Mouse (Mus musculus) midbrain, postnatal 0 days (tissue): Measurements from ENCODE around the gene Rbm48. TPM values are rescaled to one million over a fixed set of nuclear protein-coding genes. Genes with fewer than 3 reads are reported as not detected.

Experiments
- ATAC-seq: fragments of 200-750 bp; cut with Nextera tagmentation; 2 replicates; pipeline ENCODE4 v1.8.0; 2017; ENCODE audit warnings: moderate number of reproducible peaks, mild to moderate bottlenecking, moderate TSS enrichment, moderate library complexity; ENCODE audit not compliant: low FRiP score
- DNase-seq: peaks from one replicate; pipeline ENCODE4 v3.0.0-alpha.2; 2015; ENCODE audit warnings: low spot score
- H3K27ac ChIP-seq: fragments of 300-500 bp; sonication (generic); 2 replicates; pipeline ENCODE4 v1.5.1; 2014; ENCODE audit warnings: low read depth, mild to moderate bottlenecking, low read length, mixed read lengths
- H3K27me3 ChIP-seq: fragments of 300-500 bp; sonication (generic); 2 replicates; pipeline ENCODE4 v1.6.1; 2014; ENCODE audit warnings: low read length, control low read depth, mixed read lengths; ENCODE audit not compliant: insufficient read depth
- H3K36me3 ChIP-seq: fragments of 300-500 bp; sonication (generic); 2 replicates; pipeline ENCODE4 v1.6.1; 2014; ENCODE audit warnings: low read length, control low read depth, mixed read lengths; ENCODE audit not compliant: insufficient read depth
- H3K4me1 ChIP-seq: fragments of 300-500 bp; sonication (generic); 2 replicates; pipeline ENCODE4 v1.6.1; 2014; ENCODE audit warnings: mild to moderate bottlenecking, control low read depth, antibody characterized with exemption, low read length, mixed read lengths; ENCODE audit not compliant: insufficient read depth
- H3K4me2 ChIP-seq: fragments of 300-500 bp; sonication (generic); 2 replicates; pipeline ENCODE4 v1.6.1; 2014; ENCODE audit warnings: low read depth, mild to moderate bottlenecking, low read length, mixed read lengths; ENCODE audit not compliant: poor library complexity, severe bottlenecking
- H3K4me3 ChIP-seq: fragments of 300-500 bp; sonication (generic); 2 replicates; pipeline ENCODE4 v1.5.1; 2014; ENCODE audit warnings: low read depth, mild to moderate bottlenecking, low read length, moderate library complexity
- H3K9ac ChIP-seq: fragments of 300-500 bp; sonication (generic); replicated peaks from 2 replicates; pipeline ENCODE4 v1.6.1; 2014; ENCODE audit warnings: mild to moderate bottlenecking, low read length, moderate library complexity, mixed read lengths; ENCODE audit not compliant: poor library complexity, severe bottlenecking
- H3K9me3 ChIP-seq: fragments of 300-500 bp; sonication (generic); 2 replicates; pipeline ENCODE4 v1.6.1; 2016; ENCODE audit warnings: low read length, control low read depth
- CTCF ChIP-seq: IDR thresholded peaks from 2 replicates; pipeline ENCODE4 v1.5.1; 2016; ENCODE audit warnings: antibody characterized with exemption, mild to moderate bottlenecking
- WGBS: fragments of 180-500 bp; shearing (Covaris S2); extraction: QIAGEN DNeasy Blood & Tissue Kit; methylation state at CpG from one replicate; pipeline ENCODE4 v1.1.7; 2014; 5-methylcytosine and 5-hydroxymethylcytosine counted together
- polyA plus RNA-seq: library from polyadenylated mRNA; unstranded; fragments of >200 nt; fragmentation: Nextera tagmentation; extraction: Ambion mirVana; gene quantifications from 2 replicates; pipeline ENCODE4 v1.2.1, GENCODE M21; 2015
- total RNA-seq: library from RNA; depleted of rRNA; stranded (reverse); fragments of >200 nt; gene quantifications from 2 replicates; pipeline ENCODE4 v1.2.3, GENCODE M21; 2014

The Rbm48 gene
- total and polyA plus RNA-seq, 2 experiments from 2014 or later: 17.0 to 18.3 TPM

DNA sequence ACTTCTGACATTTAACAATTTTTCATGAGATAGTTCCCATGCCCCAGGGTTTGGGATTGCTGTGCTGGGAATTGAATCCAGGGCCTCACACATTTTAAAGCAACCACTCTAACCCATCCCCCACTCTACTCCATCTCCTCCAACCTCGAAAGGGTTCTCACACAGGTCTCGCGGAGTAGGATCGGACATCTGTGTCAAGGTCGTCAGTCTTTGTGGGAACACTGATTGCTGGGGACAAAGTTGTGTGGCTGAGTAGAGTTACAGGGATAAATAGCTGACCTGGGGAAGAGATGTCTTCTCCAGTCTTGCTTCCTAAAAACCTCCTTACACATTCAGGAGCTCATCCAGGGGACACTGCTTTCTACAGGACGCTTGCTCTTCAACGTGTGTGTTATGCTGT, 17.3 kb downstream of the Rbm48 start:
- Histone ChIP-seq H3K9me3 (no peaks in the 10 kb centered on the region), H3K27ac (no peak overlapping the region), H3K4me3 (no peak overlapping the region), H3K9ac (no peak overlapping the region), H3K4me1 (no peaks in the 10 kb centered on the region), H3K4me2 (no peak overlapping the region), H3K36me3 (peaks cover 53% of the 10 kb centered on the region), H3K27me3 (no peaks in the 10 kb centered on the region)
- WGBS: 96% methylated on average over 7 of the region's 7 CpGs
- DNase-seq (no peak), ATAC-seq (no peak)
- TF ChIP-seq CTCF: no peak

DNA sequence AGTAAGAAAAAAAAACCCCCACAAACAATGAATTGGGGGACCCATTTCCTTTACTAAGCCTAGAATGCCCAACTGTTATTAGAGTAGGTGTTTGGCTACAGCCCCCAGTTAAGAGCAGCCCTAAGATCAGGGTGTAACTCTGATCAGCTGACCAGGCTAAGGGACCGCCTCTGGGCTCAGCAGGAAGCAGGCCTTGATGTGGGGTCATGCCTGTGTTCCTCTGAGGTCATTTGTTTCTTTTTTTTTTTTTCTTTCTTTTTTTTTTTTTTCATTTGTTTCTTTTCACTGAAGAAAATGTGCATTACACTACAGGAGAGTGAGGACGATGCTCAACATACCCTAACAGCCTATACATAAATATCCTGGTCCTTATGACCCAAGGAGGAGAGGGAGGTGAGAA, 18.4 kb downstream of the Rbm48 start:
- 89% methylated on average over 2 of the region's 2 CpGs for WGBS
- Histone ChIP-seq H3K4me2 (no peak overlapping the region), H3K4me3 (no peak overlapping the region), H3K4me1 (no peaks in the 10 kb centered on the region), H3K36me3 (peaks cover 55% of the 10 kb centered on the region), H3K9me3 (no peaks in the 10 kb centered on the region), H3K27ac (no peak overlapping the region), H3K27me3 (no peaks in the 10 kb centered on the region), H3K9ac (no peak overlapping the region)
- DNase-seq: no peak
- no peak for ATAC-seq
- no peak for TF ChIP-seq CTCF

DNA sequence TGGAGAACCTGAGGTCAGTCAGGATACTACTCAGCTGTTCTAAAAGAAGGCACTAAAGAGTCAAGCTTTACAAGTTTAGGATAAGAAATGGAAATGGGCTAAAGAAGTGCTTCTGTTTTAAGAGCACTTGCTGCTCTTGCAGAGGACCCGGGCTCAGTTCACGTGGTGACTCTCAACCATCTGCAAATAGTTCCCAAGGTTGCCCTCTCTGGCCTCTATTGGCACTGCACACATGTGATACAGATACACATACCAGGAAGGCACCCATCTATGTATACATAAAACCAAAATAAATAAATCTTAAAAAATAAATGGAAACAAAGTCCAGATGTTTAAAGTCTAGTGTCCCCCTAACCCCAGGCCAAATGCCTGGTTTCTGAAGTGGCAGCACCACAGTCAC, 21.6 kb downstream of the Rbm48 start:
- Histone ChIP-seq H3K27me3 (no peaks in the 10 kb centered on the region), H3K4me2 (no peak overlapping the region), H3K4me1 (no peaks in the 10 kb centered on the region), H3K4me3 (no peak overlapping the region), H3K9me3 (no peaks in the 10 kb centered on the region), H3K36me3 (peaks cover 66% of the 10 kb centered on the region), H3K9ac (no peak overlapping the region), H3K27ac (no peak overlapping the region)
- ATAC-seq (no peak), DNase-seq (no peak)
- WGBS: 95% methylated on average over 2 of the region's 2 CpGs
- no peak for TF ChIP-seq CTCF

DNA sequence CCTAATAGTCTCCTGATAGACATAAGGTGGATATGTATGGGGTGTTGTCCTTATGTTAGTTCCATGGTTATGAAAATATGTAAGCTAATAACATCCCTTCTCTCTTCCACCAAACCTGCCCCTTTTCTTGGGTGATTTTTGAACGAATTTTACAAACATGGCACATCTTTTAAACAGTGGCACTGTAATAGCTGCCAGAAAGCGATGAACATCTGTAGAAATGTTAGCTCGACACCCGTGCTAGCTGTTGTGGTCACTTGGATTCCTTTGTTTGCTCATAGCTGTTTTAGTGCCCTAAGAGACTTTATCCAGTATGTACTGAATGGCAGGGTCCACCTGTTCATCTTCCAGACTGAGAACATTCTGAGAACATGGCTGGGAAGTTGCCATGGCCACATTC, 25.1 kb downstream of the Rbm48 start, which contains the start of gene 1700109H08Rik:
1700109H08Rik (plus strand) TSS at position 301 of the 400 bp plus-strand sequence.
- 97% methylated on average over 4 of the region's 4 CpGs for WGBS

DNA sequence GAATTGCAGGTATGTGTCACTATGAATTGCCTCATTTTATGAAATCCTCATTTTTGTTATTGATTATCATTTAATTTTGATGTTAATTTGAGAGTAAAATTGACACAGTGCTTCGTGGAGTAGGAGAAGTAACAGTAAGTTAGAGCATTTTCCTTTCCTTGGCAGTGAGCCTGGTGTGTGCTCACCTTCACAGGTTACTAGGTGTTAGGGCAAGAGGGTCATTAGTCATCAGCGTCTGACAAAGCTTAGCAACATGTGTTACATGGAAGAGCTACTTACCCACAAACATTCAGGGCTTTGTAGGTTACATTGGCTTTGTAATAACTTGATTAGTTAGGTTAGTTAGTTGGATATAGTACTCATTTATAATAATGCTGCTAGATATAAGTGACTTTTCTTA, 42.2 kb downstream of the Rbm48 start:
- H3K36me3 ChIP-seq: peaks cover 26% of the 10 kb centered on the region
- TF ChIP-seq CTCF: no peak

More for the DNA sequence above, 25.1 kb downstream of the Rbm48 start, which contains the start of gene 1700109H08Rik:
- ATAC-seq (no peak), DNase-seq (no peak)
- Histone ChIP-seq H3K4me3 (no peak within 1 kb of the TSS), H3K9me3 (no peaks in the 10 kb centered on the region), H3K36me3 (peaks cover 58% of the 10 kb centered on the region), H3K9ac (no peak within 1 kb of the TSS), H3K27ac (no peak within 1 kb of the TSS), H3K27me3 (no peaks in the 10 kb centered on the region), H3K4me1 (no peaks in the 10 kb centered on the region), H3K4me2 (no peak within 1 kb of the TSS)
- TF ChIP-seq CTCF: no peak

DNA sequence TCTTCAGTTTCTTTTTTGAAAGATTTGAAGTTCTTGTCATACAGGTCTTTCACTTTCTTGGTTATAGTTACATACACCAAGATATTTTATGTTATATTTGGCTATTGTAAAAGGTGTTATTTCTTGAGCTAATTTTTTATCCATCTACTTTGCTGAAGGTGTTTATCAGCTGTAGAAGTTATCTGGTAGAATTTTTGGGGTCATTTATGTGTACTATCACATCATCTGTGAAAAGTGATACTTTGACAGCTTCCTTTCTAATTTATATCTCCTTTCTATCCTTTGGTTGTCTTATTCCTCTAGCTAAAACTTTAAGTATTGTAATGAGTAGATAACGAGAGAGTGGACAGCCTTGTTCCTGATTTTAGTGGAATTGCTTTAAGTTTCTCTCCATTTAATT, 44.9 kb downstream of the Rbm48 start:
- no peak for ATAC-seq
- Histone ChIP-seq H3K4me2 (no peak overlapping the region), H3K9me3 (no peaks in the 10 kb centered on the region), H3K27ac (no peak overlapping the region), H3K4me1 (no peaks in the 10 kb centered on the region), H3K4me3 (no peak overlapping the region), H3K27me3 (no peaks in the 10 kb centered on the region), H3K9ac (no peak overlapping the region), H3K36me3 (peaks cover 16% of the 10 kb centered on the region)
- 100% methylated on average over 1 of the region's 1 CpGs for WGBS
- no peak for TF ChIP-seq CTCF
- DNase-seq: no peak

More for the DNA sequence above, 42.2 kb downstream of the Rbm48 start:
- Histone ChIP-seq H3K4me3 (no peak overlapping the region), H3K27me3 (no peaks in the 10 kb centered on the region), H3K9ac (no peak overlapping the region), H3K4me2 (no peak overlapping the region), H3K9me3 (no peaks in the 10 kb centered on the region), H3K4me1 (no peaks in the 10 kb centered on the region), H3K27ac (no peak overlapping the region)
- no peak for ATAC-seq
- 94% methylated on average over 2 of the region's 2 CpGs for WGBS
- no peak for DNase-seq
